Mouse (Mus musculus) regulatory T cell (primary cell): ENCODE results near the gene Rbms2.

Experiments
- in situ Hi-C: fragments of 300-600 bp; cut with MboI, MseI; formaldehyde crosslinking; loops from one replicate; pipeline ENCODE4 v1.15.1; 2025; ENCODE audit warnings: high pct_unique_total_duplicates

The Rbms2 gene

DNA sequence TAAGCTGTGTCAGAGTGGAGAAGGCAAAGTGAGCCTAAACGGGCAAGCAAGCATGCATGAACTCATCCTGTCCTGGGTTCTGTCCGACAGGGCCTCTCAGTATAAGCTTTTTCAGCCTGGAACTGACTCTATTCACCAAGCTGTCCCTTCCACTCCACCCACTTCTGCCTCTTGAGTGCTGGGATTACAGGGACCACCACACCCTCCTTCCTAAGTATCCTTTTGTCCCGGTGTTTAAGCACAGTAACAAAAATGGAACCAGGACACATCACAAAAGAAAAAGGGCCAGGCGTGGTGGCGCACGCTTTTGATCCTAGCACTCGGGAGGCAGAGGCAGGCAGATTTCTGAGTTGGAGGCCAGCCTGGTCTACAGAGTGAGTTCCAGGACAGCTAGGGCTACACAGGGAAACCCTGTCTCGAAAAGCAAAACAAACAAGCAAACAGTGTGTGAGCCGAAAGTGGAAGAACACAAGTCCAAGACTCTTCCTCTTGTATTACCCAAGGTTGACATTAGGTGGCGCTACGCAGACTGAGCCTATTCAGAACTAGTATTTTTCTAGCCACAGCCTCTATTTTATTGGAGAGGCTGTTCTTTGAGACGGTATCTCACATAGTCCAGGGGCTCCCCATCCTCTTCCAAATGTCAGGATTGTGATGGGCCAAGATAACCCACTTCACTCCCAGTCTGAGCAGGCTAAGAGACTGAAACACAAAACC lies 39.7 kb downstream of the Rbms2 start:
- in situ Hi-C loops: loop anchor here (5.0 kb wide), 1 partner anchor 47 kb away; no protein-coding TSS in a partner anchor

DNA sequence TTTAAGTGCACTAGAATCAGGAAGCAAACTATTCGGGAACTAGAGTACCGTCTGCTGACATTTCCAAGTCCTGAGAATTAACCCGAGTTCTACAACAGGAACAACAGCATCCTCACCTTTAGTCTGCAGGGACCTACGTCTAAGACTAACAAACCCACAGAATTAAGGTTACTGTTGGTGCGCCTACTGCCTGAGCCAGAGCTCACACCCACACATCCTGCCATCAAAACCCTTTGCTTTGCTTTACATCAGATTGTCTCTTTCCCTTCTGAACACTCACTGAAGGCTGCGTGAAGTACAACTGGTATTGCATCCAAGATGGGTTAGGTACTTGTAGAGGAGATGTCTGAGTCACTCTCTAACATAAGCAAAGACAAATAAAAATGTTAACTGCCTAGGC lies 44.7 kb downstream of the Rbms2 start:
- in situ Hi-C loops: no loop called here

DNA sequence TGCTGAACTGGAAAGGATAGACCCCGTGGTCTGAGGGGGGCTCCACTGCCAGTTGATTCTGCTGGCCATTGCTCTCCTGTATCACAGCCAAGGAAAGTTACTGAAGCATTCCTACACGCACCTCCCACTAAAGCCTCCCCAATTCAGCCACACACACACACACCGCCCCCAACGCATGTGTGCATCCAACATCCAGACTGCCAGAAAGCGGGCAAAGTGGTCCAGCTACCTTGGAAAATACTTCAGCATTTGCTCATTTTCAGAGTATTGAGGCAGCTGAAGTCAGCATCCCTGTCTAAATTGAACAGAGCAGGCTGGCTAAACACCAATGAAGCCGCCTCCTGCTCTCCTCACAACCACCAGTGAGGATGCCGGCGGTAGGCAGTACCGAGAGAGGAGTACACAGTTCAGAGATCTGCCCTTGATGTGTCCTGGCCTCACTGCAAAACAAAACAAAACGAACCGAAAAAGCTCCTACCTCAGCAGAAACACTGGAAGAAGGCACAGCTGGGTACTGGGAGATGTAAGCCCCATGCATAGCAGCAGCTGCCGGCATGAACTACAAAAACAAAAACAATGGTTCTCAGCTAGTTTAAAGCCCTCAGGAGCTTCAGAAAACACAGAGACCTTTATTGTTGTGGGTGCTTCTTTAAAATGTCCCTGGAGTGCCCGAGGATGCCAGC lies 46.3 kb downstream of the Rbms2 start:
- in situ Hi-C loops: no loop called here

DNA sequence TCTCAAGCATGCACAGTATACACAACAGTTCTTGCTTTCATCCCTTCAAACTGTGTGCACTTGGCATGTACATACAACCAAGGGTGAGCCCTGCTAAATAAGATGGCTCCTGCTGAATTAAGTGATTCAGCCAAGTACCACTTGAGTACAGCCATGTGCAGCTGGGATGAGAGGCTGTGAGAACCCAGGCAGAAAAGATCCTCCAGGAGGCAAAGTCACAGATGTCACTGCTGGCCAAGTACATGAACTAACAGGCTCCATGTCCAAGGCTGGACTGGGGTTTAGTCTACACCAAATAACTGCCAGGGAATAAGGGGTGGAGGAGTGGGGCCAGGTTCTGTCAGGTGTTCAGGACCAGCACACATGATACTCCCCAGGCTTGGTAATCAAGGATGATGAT lies 48.3 kb downstream of the Rbms2 start:
- in situ Hi-C loops: no loop called here

DNA sequence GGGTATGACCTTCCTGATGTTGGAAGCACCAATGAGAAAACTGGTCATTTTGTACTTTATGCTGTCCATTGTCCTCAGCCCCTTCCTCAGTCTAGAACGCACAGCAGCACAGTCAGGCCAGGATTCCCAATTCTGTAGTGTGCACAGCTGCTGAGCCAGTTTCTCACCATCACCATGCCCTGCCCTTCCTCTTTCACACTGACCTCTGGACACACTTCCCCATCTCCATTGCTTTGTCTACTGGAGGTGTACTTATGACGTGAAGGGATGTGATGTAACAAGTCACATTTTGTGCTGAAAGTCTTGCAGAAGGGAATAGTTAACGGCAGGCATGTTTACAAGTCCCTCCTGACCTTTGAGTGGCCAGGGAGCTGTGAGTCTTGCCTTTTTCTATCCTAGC lies 48.8 kb downstream of the Rbms2 start:
- in situ Hi-C loops: no loop called here

DNA sequence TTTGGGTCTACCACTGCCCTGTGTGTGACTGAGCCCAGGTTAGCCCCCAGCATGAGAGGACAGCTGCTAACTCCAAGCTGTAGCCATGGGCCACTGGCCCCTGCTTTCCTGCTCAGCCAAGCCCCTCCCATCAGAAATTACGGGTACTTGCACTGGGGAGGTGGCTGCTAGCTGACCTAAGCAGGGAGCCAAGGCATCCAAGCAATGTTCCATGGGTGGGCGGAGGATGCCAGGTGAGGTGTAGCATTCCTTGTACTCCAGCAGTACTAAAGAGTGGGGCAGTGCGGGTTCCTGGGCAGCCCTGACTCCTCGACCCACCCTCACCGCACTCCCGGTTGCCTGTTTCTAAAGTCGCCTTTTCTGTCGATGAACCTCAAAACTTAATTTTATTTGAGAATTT lies 52.0 kb downstream of the Rbms2 start:
- in situ Hi-C loops: no loop called here

DNA sequence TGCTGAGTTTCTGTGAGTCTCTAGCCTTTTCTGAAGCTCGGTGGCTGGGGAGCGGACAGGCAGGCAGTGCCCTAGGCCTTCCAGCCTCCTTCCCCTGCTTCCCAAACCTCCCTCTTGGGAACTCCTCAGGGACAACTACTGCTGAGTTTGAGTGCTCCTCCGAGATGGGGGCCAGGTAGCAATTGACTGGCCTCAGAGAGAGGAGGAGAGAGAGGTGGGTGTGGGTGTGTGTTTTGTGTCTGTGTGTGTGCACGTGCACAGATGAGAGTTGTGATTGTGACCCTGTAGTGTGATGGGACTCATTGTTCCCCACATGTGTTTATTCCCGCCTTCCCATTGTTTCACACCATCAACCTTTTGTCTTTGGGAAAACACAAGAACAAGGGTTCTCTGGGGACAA lies 52.6 kb downstream of the Rbms2 start:
- in situ Hi-C loops: no loop called here

DNA sequence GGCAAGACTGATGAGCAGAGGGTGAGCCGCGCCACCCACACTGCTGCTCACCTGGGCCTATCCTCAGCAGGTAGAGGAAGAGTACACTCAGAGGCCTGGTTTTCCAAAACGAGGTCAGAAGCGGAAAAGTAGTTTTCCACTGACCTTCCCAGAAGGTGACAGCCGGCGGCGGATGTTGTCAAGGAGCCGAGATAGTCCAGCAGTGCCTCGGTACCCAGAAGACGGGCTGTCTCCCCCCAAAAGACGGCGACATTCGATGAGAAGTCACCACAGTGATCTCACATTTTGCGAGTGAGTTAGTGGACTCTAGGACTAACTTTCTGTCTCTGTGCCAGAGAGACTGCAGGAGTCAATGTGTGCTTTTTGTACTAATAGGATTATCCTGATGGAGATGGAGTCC lies 54.1 kb downstream of the Rbms2 start:
- in situ Hi-C loops: no loop called here

DNA sequence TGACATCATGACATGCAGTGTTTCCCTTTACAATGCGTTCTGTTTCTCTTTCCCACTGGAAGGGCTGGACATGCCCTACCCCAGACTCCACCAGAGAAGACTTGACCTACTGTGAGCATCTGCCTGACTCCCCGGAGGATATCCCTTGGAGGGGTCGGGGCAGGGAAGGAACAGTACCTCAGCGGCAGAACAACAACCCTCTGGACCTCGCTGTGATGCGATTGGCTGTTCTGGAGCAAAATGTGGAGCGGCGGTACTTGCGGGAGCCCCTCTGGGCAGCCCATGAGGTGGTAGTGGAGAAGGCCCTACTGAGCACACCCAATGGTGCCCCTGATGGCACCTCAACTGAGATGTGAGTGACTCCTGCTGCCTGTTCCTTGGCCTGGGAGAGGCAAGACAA lies 55.3 kb downstream of the Rbms2 start:
- in situ Hi-C loops: no loop called here

DNA sequence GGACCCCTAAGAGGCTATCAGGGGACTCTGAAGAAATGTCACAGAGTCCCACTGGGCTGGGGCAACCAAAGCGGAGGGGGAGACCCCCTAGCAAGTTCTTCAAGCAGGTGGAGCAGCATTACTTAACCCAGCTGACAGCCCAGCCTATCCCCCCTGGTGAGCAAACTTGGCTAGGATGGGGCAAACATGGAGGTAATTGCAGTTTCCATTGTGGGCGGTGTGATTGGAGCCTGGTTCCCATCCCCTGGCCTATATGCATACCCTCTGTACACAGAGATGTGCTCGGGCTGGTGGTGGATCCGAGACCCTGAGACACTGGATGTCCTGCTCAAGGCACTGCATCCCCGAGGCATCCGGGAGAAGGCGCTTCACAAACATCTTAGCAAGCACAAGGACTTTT lies 56.3 kb downstream of the Rbms2 start:
- in situ Hi-C loops: no loop called here

DNA sequence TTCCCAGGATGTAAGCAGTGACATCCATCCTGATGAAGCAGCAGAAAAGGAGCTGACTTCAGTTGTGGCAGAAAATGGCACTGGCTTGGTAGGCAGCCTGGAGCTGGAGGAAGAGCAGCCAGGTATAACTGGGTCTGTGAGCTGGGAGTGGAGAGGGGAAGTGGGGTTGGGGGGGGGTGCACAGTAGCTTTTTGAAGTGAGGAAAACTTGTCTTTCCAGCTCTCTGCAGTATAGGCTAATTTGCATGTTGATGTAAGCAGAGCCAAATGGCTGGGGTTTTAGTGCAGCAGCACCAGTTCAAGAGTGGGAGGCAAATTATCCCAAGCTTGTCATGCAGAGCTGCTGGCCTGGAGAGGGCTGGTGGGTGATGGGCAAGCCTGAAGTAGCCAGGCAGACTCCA lies 68.9 kb downstream of the Rbms2 start:
- in situ Hi-C loops: no loop called here

DNA sequence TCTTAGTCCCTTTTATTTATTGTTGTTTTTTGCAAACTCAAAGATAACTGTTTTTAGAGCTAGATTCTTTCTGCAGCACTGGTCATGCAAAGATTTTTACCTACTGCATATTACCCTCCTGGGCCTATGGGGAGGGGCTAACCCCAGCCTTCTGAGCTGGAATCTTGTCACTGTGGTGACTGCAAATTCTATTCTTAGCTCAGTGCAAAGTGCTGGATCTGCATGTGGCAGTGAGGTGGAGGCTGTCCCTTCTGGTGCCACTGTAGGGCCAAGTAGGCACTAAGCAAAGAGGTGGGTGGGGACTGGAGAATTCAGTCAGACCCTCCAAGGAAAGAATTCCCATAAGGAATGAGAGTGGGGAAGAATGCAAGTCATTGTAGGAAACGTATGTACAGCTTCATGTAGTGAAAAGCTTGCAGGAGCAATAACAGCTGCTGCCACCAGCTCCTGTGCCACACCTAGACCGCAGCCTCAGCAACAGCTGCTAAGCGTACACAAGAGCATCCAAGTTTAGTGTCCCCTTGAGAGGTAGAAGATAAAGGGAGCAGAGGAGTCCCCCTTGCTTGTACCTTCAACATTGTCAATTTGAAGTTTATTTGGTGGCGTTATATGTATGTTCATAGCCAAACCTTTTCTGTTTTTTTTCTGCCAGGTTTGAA lies 69.9 kb downstream of the Rbms2 start:
- in situ Hi-C loops: no loop called here

DNA sequence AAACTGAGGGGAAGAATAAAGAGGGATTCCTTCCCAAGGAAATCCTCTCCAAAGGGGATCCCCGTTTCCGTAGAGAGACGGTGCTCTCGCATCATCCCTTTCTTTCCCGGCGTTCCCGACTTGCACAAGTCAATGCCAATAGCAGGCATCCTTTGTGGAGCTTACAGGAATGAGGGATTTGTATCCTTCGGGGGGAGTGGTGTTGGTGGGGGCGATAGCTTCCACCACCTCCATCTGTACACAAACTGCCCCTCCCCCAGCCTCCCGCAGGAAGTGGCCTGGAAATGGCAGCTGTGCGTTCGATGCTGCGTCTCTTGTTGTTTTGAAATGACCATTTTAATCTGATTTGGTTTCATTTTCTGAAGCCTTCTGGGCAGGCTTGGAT lies 82.5 kb downstream of the Rbms2 start:
- in situ Hi-C loops: loop anchor here (5.0 kb wide), 1 partner anchor 95 kb away; the partner anchor contains the start of gene Gls2

DNA sequence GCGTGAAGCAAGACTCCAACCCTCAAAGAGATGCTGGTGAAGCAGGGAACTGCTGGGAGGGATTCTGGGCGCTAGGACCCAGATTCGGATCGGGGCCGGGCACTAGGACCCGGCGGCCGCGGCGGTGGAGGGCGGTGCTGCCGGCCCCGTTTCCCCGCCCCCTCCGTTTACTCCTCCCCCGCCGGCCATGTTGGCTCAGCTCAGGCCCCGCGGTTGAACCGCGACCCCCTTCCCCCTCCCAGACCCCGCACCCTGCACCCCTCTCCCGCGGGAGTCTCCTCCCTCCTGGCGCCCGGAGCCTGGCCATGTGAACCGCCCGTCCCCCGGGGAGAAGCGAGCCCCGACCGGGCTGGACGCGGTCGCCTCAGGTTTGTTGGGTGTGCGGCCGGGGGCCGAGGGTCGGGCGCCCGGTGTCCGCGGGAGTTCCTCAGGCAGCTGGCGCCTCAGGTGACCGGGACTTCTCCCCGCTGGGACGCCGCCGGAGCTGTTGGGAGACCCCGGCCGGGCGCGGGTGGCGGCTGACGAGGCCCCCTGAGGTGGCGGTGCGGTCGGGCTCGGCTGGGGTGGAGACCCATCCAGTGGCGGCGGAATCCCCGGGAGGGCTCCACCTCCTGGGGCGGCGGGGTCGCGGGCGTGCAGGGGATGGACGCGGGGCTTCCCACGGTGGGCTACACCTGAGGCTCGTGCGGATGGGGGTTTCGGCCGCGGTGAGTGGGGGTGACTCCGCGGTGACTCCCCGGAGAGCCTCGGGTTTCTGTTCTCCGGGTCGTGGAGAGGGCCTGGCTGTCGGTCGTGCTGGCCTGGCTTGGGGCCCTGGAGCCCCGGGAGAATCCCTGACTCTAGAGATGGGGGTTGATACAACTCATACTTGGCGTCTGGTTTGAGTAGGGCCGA lies 83.2 kb downstream of the Rbms2 start:
- in situ Hi-C loops: loop anchor here (5.0 kb wide), 1 partner anchor 95 kb away; the partner anchor contains the start of gene Gls2

DNA sequence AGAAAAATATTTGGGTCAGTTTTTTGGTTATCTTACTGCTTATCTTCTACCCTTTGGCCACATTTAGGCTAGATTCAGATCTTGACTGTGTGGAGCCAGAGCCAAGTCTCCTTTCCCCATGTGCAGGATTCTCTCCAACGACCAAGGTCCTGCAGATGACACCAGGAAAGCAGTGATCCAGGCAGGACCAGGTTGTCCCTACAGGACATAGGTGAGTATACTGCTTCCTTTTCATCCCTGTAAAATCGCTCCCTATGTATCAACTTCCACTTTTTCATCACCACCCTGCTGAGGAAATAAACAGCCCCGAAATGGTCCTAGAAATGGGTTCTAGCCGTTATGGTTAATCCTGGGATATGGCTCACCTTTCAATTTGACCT lies 83.8 kb downstream of the Rbms2 start:
- in situ Hi-C loops: loop anchor here (5.0 kb wide), 1 partner anchor 96 kb away; the partner anchor contains the start of gene Gls2

DNA sequence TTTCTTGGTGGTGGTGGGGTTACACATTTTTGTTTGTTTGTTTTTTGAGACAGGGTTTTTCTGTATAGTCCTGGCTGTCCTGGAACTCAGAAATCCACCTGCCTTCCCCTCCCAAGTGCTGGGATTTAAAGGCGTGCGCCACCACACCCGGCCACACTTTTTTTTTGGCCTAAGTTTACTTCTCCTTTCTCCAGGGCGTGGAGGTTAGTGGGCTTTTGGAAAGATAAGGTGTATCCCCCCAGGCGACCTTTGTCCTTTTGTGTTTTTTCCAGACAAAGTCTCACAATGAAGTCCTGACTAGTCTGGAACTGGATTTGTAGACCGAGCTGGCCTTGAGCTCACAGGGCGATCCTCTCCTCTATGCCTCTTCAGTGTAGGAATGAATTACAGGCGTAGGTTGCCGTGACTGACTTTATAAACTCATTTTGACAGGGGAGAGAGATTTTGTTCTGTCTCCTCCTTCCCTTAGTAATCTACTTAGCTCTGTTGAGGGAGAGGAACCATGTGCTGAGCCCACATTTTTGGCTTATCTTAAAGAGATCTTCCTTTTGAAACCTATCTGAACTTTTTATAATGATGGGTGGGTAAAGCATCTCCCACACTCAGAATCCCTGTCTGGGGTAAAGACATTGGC lies 85.0 kb downstream of the Rbms2 start:
- in situ Hi-C loops: loop anchor here (5.0 kb wide), 1 partner anchor 97 kb away; the partner anchor contains the start of gene Gls2

DNA sequence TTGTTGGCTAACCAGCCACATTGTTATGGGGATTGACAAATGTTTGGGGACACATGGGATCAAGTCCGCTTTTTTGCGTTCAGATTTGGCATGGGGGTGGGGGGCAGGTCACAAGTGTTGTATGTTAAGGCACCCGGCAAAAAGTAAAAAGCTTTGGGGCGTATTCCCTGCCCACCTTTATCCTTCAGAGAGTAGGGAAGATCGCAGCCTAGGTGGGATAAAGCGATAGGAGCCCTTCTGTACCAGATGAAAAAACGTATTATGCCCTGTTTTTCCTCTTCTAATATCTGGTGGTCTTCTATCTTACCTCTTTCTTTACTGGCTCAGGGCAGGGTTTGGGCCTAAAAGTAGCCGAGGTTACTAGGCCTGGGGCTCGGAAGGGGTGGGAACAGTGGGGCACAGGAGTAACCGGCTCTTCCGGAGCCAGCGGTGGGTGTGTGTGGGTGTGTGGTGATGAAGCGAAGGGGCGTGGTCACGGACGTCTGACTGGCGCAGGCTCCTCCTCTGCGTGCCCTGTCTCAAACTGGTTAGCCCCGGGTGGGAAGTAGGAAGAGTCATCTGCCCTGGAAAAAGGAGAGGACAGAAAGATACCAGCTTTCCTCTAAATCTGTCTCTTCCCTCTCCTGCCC lies 85.6 kb downstream of the Rbms2 start:
- in situ Hi-C loops: no loop called here

DNA sequence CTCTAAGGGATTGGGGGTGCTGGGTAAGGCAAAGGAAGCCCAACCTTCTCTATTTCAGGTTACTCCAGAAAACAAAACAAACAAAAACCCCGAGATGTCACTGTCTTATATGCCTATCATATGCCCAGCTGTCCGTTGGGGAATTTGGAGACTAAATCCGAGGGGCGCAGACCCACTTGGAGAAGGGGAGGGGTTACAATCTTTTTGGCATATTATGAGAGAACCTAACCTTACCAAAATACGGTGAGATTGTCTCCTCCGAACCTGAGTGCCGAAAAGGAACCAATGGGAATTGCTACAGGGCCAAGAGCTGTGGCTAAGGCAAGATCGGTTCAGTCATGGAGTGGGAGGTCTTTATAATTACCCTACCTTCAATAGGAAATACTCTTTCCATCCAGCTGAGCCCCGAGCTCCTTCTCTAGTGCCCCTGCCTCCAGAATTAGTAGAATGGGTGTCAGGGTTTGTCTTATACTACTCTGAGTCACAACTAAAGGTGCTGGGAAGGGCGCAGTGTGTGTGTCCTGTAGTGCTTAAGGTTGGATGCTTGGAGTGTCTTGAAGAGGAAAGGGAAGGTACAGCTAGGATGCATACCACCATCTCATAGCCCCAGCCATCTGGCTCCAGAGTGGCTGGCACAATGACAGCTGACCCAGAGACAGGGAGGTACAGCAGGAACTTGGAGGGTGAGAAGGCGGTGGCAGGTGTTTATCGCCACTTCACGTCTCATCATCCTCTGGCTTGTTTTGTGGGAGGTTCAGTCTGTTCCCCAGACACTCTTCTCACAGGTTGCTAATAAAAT lies 86.4 kb downstream of the Rbms2 start:
- in situ Hi-C loops: no loop called here

DNA sequence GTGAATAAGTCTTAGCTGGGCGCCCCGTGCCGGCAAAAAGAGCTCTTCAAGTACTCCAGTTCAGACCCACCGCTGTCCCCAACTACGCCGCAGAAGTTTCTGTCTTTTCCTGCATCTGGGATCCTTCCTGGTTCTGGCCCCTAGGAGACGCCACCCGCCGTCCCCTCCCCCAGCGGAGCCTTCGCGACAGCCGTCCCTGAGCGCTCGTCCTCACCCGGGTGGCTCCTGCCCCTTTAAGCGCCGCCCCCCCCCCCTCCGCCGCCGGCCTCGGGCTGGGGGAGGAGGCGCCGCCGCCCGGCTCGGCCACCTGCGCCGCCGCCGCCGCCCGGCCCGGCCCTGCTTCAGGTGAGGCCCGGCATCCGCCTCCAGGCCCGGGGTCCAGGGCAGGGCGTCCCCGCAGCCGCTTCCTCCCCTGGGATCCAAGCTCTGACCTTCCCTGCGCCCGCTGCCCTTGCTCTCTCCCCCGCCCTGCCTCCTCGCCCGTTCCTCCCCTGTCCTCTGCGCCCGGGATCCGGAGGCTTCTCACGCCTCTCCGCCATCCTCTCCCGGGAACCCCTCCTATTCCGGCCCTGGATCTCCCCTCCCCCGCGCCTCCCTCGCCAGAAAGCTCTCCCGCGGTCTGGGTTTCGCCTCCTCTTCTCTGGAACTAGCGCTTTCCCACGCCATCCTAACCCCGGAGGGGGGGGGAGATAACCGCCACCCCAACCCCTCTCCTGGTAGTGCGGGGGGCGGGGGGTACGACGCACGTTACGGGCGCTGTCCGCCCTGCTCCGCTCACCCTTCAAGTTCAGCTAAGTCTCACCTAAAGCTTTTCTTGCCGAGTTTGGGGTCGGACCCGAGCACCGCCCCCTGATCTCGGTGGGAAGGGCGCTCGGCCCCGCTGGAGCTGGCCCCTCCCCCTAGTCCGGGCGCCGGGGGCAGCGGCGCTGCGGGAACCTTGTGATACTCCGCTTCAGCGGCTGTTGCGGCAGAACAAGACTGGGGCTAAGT lies 87.3 kb downstream of the Rbms2 start:
- in situ Hi-C loops: no loop called here
